Mouse (Mus musculus) MEL (cell line): ENCODE data around the gene Agrn.

Source experiments
- CHD1 ChIP-seq: IDR thresholded peaks from 2 replicates; pipeline ENCODE4 v1.6.1; 2012; ENCODE audit warnings: low read depth, mild to moderate bottlenecking, inconsistent platforms, low read length, improper control_type of control experiment
- CTCF ChIP-seq, 3 experiments: IDR thresholded peaks in 2 of 3; conservative IDR thresholded peaks in 1 of 3; 2 replicates each; pipeline ENCODE4 v1.5.1; 2011 to 2012; ENCODE audit warnings: low read length in 3 of 3, low read depth in 2 of 3, mild to moderate bottlenecking in 2 of 3, improper control_type of control experiment in 1 of 3, inconsistent platforms in 1 of 3, mixed read lengths in 1 of 3, moderate library complexity in 1 of 3; ENCODE audit not compliant: control insufficient read depth in 1 of 3, insufficient read depth in 1 of 3, poor library complexity in 1 of 3, severe bottlenecking in 1 of 3
- E2F4 ChIP-seq: IDR thresholded peaks from 2 replicates; pipeline ENCODE4 v1.6.1; 2011; ENCODE audit warnings: low read depth, low read length, improper control_type of control experiment, borderline replicate concordance
- ELF1 ChIP-seq: IDR thresholded peaks from 2 replicates; pipeline ENCODE4 v1.6.1; 2014; ENCODE audit warnings: low read depth, mild to moderate bottlenecking, inconsistent platforms, low read length, improper control_type of control experiment, moderate library complexity
- JUND ChIP-seq: IDR thresholded peaks from 2 replicates; pipeline ENCODE4 v1.6.1; 2011; ENCODE audit warnings: low read depth, mild to moderate bottlenecking, improper control_type of control experiment, low read length
- MAX ChIP-seq: IDR thresholded peaks from 2 replicates; pipeline ENCODE4 v1.6.1; 2011; ENCODE audit warnings: low read length, improper control_type of control experiment
- POLR2A ChIP-seq, 2 experiments: IDR thresholded peaks; 2 replicates each; pipeline ENCODE4 v1.6.1; 2011 to 2012; ENCODE audit warnings: low read length in 2 of 2, mild to moderate bottlenecking in 2 of 2, control low read depth in 1 of 2, improper control_type of control experiment in 1 of 2, low read depth in 1 of 2, moderate library complexity in 1 of 2; ENCODE audit not compliant: control insufficient read depth in 1 of 2, insufficient read depth in 1 of 2, poor library complexity in 1 of 2
- POLR2AphosphoS2 ChIP-seq: IDR thresholded peaks from 2 replicates; pipeline ENCODE4 v1.6.1; 2011; ENCODE audit warnings: low read length, improper control_type of control experiment
- RAD21 ChIP-seq: IDR thresholded peaks from 2 replicates; pipeline ENCODE4 v1.6.1; 2011; ENCODE audit warnings: mild to moderate bottlenecking, low read depth, low read length, improper control_type of control experiment
- TAL1 ChIP-seq: IDR thresholded peaks from 2 replicates; pipeline ENCODE4 v1.6.1; 2012; ENCODE audit warnings: mild to moderate bottlenecking, inconsistent platforms, low read length, moderate library complexity, mixed read lengths
- USF1 ChIP-seq: IDR thresholded peaks from 2 replicates; pipeline ENCODE4 v1.6.1; 2014; ENCODE audit warnings: low read depth, mild to moderate bottlenecking, inconsistent platforms, low read length, improper control_type of control experiment, moderate library complexity
- USF2 ChIP-seq, 2 experiments: IDR thresholded peaks; 2 replicates each; pipeline ENCODE4 v1.6.1; 2011 to 2012; ENCODE audit warnings: improper control_type of control experiment in 2 of 2, low read length in 2 of 2, borderline replicate concordance in 1 of 2, inconsistent platforms in 1 of 2, low read depth in 1 of 2, mild to moderate bottlenecking in 1 of 2; ENCODE audit not compliant: insufficient read depth in 1 of 2

- no peak for TF ChIP-seq CTCF (IDR thresholded peaks at IDR 0.05 in 2 of 3, conservative IDR thresholded peaks at IDR 0.05 in 1 of 3; ENCODE audit: control insufficient read depth in 1 of 3, insufficient read depth in 1 of 3, low read depth in 2 of 3, low read length in 3 of 3, poor library complexity in 1 of 3, severe bottlenecking in 1 of 3)
- TF ChIP-seq MAX = no peak
- no peak for TF ChIP-seq JUND
- TF ChIP-seq POLR2A (IDR thresholded peaks at IDR 0.05; ENCODE audit: control insufficient read depth in 1 of 2, insufficient read depth in 1 of 2, low read depth in 1 of 2, low read length in 2 of 2, poor library complexity in 1 of 2) = 0 out of 4 replicates have a peak, but pooled peaks of 1 of the 2 experiments have one; percentile 6
- no peak for TF ChIP-seq TAL1
- peak; percentile 46; the same call in 1 of the 2 replicates for TF ChIP-seq USF1
- no peak for TF ChIP-seq RAD21
- no peak for TF ChIP-seq CHD1
- no peak for TF ChIP-seq POLR2AphosphoS2
- no peak for TF ChIP-seq ELF1
- no peak for TF ChIP-seq USF2 (IDR thresholded peaks at IDR 0.05; ENCODE audit: borderline replicate concordance in 1 of 2, insufficient read depth in 1 of 2, low read depth in 1 of 2, low read length in 2 of 2)
- no peak for TF ChIP-seq E2F4
Observed at GRCm38 (mm10) chr4:156234021-156234501, 36.8 kb upstream of the Agrn start.
